31 mouse cellular contexts compared by ENCODE assay signal in the genomic region with DNA sequence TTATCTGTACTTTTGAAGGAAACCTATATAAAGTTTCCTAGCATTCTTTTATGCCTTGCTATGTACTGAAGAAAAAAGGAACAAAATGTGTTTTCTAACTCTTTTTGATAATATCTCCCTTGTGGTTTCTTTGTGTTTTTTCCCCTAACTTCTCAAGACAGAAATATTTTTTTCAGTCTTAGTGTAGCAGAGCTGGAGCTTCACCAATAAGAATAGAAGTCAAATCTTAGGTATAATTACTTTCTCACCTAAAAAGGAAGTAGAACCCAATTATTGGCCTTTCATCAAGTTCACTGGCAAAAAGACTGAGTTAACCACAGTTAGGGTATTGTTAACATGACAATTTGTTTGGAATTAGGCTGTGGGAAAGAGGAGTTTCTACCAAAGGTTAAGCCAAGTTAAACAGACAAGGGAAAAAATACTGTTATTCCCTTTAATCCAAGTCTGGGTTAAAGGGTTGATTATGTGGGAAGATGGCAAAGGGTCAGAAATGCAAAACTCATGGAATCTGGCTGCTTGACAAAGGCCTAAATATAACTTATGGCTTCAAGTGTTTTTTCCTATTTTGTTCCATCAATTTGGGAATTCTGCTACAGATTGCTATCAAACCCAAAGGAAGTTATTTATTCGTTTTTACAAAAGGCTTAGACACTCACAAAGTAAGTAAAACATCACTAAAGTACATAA. TPM values are rescaled to one million over a fixed set of nuclear protein-coding genes. Genes with fewer than 3 reads are reported as not detected.
A peak's percentile ranks its signal among the peaks of the same experiment; 100 is the strongest.
DNase-seq lines count a peak whose midpoint lies in the region; ATAC-seq and TF ChIP-seq lines count a peak whose summit lies in the region.
"Had no signal": no experiment of that assay in that cellular context is flagged by ENCODE, and none has a peak within 500 bp of the region (broad histone marks: within the 10 kb centered on the region; RNA-seq: fewer than 3 reads in every experiment).

No protein-coding gene starts in this region.

- no peak for TF ChIP-seq POLR2A in limb, embryonic 14.5 days (IDR thresholded peaks at IDR 0.05; ENCODE audit: borderline replicate concordance, extremely low read depth, insufficient read depth, insufficient read length)
- TF ChIP-seq POLR2A in cerebellum, adult 2 months (IDR thresholded peaks at IDR 0.05; ENCODE audit: borderline replicate concordance, insufficient read depth, low read length), result no peak

- H3K27me3 ChIP-seq in heart, embryonic 10.5 days (ENCODE audit: insufficient read depth, poor library complexity, severe bottlenecking), result no peaks in the 10 kb centered on the region
- H3K27me3 ChIP-seq in limb, embryonic 14.5 days (ENCODE audit: control insufficient read depth, insufficient read depth, low read length), result no peaks in the 10 kb centered on the region
- H3K27me3 ChIP-seq in limb, embryonic 10.5 days (ENCODE audit: low read depth, poor library complexity, severe bottlenecking), result no peaks in the 10 kb centered on the region
- no peaks in the 10 kb centered on the region for H3K27me3 ChIP-seq in cerebellum, adult 2 months (ENCODE audit: control insufficient read depth, insufficient read depth, low read length)
- H3K27me3 ChIP-seq: embryonic facial prominence, embryonic 13.5 days; heart, embryonic 13.5 days; midbrain, embryonic 15.5 days had no signal

- H3K9me3 ChIP-seq in heart, embryonic 10.5 days, result no peaks in the 10 kb centered on the region
- no peaks in the 10 kb centered on the region for H3K9me3 ChIP-seq in limb, embryonic 14.5 days (ENCODE audit: control insufficient read depth, low read length)
- no peaks in the 10 kb centered on the region for H3K9me3 ChIP-seq in limb, embryonic 10.5 days (replicated peaks)
- H3K9me3 ChIP-seq: embryonic facial prominence, embryonic 13.5 days; midbrain, embryonic 10.5 days; midbrain, embryonic 15.5 days had no signal

- DNase-seq in heart, adult 9 months (ENCODE audit: low spot score in 2 of 2), result peak; percentile 9 to 23
- DNase-seq in heart, embryonic 10.5 days (ENCODE audit: low spot score), result no peak
- peak; percentile 12 for DNase-seq in limb, embryonic 14.5 days (ENCODE audit: low spot score)
- no peak for DNase-seq in limb, embryonic 10.5 days (ENCODE audit: low spot score)
- peak; percentile 19 for DNase-seq in CD4-positive, CD25-positive, alpha-beta regulatory T cell, adult 2 months (ENCODE audit: low read depth, low spot score)
- no peak for DNase-seq in cerebellum, adult 2 months
- DNase-seq in layer of hippocampus, adult 18-20 months (ENCODE audit: low spot score in 2 of 2), result no peak
- DNase-seq: adrenal gland, postnatal 14 days; B cell, adult 2 months; cerebellum, adult 11 months; cerebellum, adult 9-11 months; embryo, embryonic 11 days; gastrocnemius, postnatal 10 days; kidney, postnatal 10 days; left cerebral cortex, postnatal 4 days; liver; lung, postnatal 10 days; spleen, adult 18-20 months; thymus, postnatal 14 days had no signal

- no peaks in the 10 kb centered on the region for H3K36me3 ChIP-seq in heart, embryonic 10.5 days
- no peaks in the 10 kb centered on the region for H3K36me3 ChIP-seq in limb, embryonic 14.5 days (ENCODE audit: control insufficient read depth, insufficient read depth, low read length)
- H3K36me3 ChIP-seq in limb, embryonic 10.5 days, result no peaks in the 10 kb centered on the region
- H3K36me3 ChIP-seq: embryonic facial prominence, embryonic 13.5 days; heart, embryonic 13.5 days; midbrain, embryonic 10.5 days; midbrain, embryonic 15.5 days had no signal

- ATAC-seq in limb, embryonic 14.5 days (ENCODE audit: low FRiP score, low read depth), result no peak
- peak; percentile 17 to 49; a peak in 2 of 4 replicates for ATAC-seq in hematopoietic stem cell, adult 5-6 weeks (replicated peaks in 1 of 2; ENCODE audit: insufficient read depth in 1 of 2, low FRiP score in 2 of 2, low TSS enrichment in 1 of 2, low read depth in 1 of 2, poor library complexity in 2 of 2, severe bottlenecking in 2 of 2)
- ATAC-seq: forebrain, embryonic 16.5 days; hindbrain, embryonic 16.5 days; intestine, embryonic 16.5 days; midbrain, embryonic 15.5 days; Patski had no signal

- 63% methylated on average over 1 of the region's 1 CpGs for WGBS in heart, embryonic 10.5 days
- WGBS in limb, embryonic 14.5 days, result 72% methylated on average over 1 of the region's 1 CpGs
- WGBS in limb, embryonic 10.5 days, result 84% methylated on average over 1 of the region's 1 CpGs
- WGBS in cerebellum, adult 2 months, result 71% methylated on average over 1 of the region's 1 CpGs

- no peak overlapping the region for H3K27ac ChIP-seq in heart, embryonic 10.5 days
- no peak overlapping the region for H3K27ac ChIP-seq in limb, embryonic 14.5 days (replicated peaks; ENCODE audit: low read depth, low read length)
- no peak overlapping the region for H3K27ac ChIP-seq in limb, embryonic 10.5 days
- no peak overlapping the region for H3K27ac ChIP-seq in cerebellum, adult 2 months (ENCODE audit: insufficient read depth, low read length)
- H3K27ac ChIP-seq: embryonic facial prominence, embryonic 13.5 days; heart, embryonic 13.5 days; liver, embryonic 14.5 days; midbrain, embryonic 10.5 days; midbrain, embryonic 15.5 days had no signal

- no peak overlapping the region for H3K9ac ChIP-seq in limb, embryonic 14.5 days (ENCODE audit: low read depth, low read length, severe bottlenecking)
- H3K9ac ChIP-seq: embryonic facial prominence, embryonic 13.5 days; heart, embryonic 13.5 days; liver, embryonic 14.5 days; midbrain, embryonic 15.5 days had no signal

- no peak overlapping the region for H3K4me3 ChIP-seq in heart, embryonic 10.5 days
- H3K4me3 ChIP-seq in limb, embryonic 14.5 days (replicated peaks; ENCODE audit: low read length), result no peak overlapping the region
- no peak overlapping the region for H3K4me3 ChIP-seq in limb, embryonic 10.5 days
- H3K4me3 ChIP-seq in cerebellum, adult 2 months (replicated peaks; ENCODE audit: insufficient read depth, low read depth, low read length), result no peak overlapping the region
- H3K4me3 ChIP-seq: embryonic facial prominence, embryonic 13.5 days; erythroblast, embryonic 14.5 days; heart, embryonic 13.5 days; midbrain, embryonic 10.5 days; midbrain, embryonic 15.5 days had no signal

- no peak overlapping the region for H3K4me2 ChIP-seq in limb, embryonic 14.5 days (replicated peaks; ENCODE audit: low read depth, low read length, severe bottlenecking)
- H3K4me2 ChIP-seq: embryonic facial prominence, embryonic 13.5 days; heart, embryonic 13.5 days; midbrain, embryonic 15.5 days had no signal

- no peak for TF ChIP-seq CTCF in cerebellum, adult 2 months (IDR thresholded peaks at IDR 0.05; ENCODE audit: borderline replicate concordance, insufficient read depth, low read depth, low read length)

- no peaks in the 10 kb centered on the region for H3K4me1 ChIP-seq in heart, embryonic 10.5 days
- no peaks in the 10 kb centered on the region for H3K4me1 ChIP-seq in limb, embryonic 14.5 days (ENCODE audit: control insufficient read depth, insufficient read depth, low read length)
- H3K4me1 ChIP-seq in limb, embryonic 10.5 days, result no peaks in the 10 kb centered on the region
- no peaks in the 10 kb centered on the region for H3K4me1 ChIP-seq in cerebellum, adult 2 months (ENCODE audit: control insufficient read depth, insufficient read depth, low read length)
- H3K4me1 ChIP-seq: embryonic facial prominence, embryonic 13.5 days; heart, embryonic 13.5 days; midbrain, embryonic 10.5 days; midbrain, embryonic 15.5 days had no signal

RNA-seq across cellular contexts. Expression of a gene that starts 46.1 kb away (rescaled TPM):
- 33.5 and 39.3 TPM in 2 replicates for polyA plus RNA-seq in heart, embryonic 10.5 days (2016; fragmentation: Nextera tagmentation; extraction: Ambion mirVana)
- polyA plus RNA-seq in limb, embryonic 14.5 days (2012; rRNA removed), result 6.7 and 6.9 TPM in 2 replicates
- 12.3 and 15.8 TPM in 2 replicates for polyA plus RNA-seq in limb, embryonic 14.5 days (2014; fragmentation: Nextera tagmentation; extraction: Ambion mirVana)
- 0.60 and 1.2 TPM in 2 replicates for polyA plus RNA-seq in limb, embryonic 10.5 days (2016; fragmentation: Nextera tagmentation; extraction: Ambion mirVana)
- 13.3 and 18.3 TPM in 2 replicates for total RNA-seq in hematopoietic stem cell, adult 5-6 weeks (2017)
- 24.2 and 25.2 TPM in 2 replicates for polyA plus RNA-seq in cerebellum, adult 2 months (2012; rRNA removed)
- total RNA-seq in layer of hippocampus, adult 18-20 months (2021), result 10 to 100 TPM; 18.5 to 19.7 TPM
- total RNA-seq: MEL had no signal
- polyA plus RNA-seq: erythroblast, embryonic 14.5 days; Patski had no signal

Comparison
In these comparisons a context has a peak if more than half of its experiments do, and no peak if none do; other contexts are left out.
1. DNase-seq: peak in heart, adult 9 months (2 of 2), limb, embryonic 14.5 days (single experiment) and CD4-positive, CD25-positive, alpha-beta regulatory T cell, adult 2 months (single experiment); none in heart, embryonic 10.5 days (single experiment), limb, embryonic 10.5 days (single experiment), cerebellum, adult 2 months (0 of 2) and layer of hippocampus, adult 18-20 months (0 of 2).